Mouse (Mus musculus): ENCODE data around the gene Oit1. TPM values are rescaled to one million over a fixed set of nuclear protein-coding genes. Genes with fewer than 3 reads are reported as not detected.

Oit1 gene
- polyA plus RNA-seq, 1 experiment from 2014 or later: not detected

GRCm38 (mm10) chr14:8327371-8327770, 51.2 kb downstream of the Oit1 start:
- ATAC-seq (ENCODE audit: low FRiP score) (no peak), DNase-seq (ENCODE audit: low spot score) (no peak)
- Histone ChIP-seq H3K27me3 (ENCODE audit: control insufficient read depth, insufficient read depth, low read length) (no peaks in the 10 kb centered on the region), H3K36me3 (replicated peaks; ENCODE audit: control insufficient read depth, insufficient read depth) (no peaks in the 10 kb centered on the region), H3K9me3 (ENCODE audit: control insufficient read depth, low read length) (no peaks in the 10 kb centered on the region), H3K4me2 (replicated peaks) (no peak overlapping the region), H3K4me1 (replicated peaks; ENCODE audit: control insufficient read depth, insufficient read depth, low read length) (peaks cover 5% of the 10 kb centered on the region), H3K4me3 (replicated peaks; ENCODE audit: low read length) (no peak overlapping the region), H3K9ac (no peak overlapping the region), H3K27ac (no peak overlapping the region)
- WGBS: 53% methylated on average over 1 of the region's 1 CpGs

- no peak for ATAC-seq (ENCODE audit: low FRiP score)
- no peak for DNase-seq (ENCODE audit: low spot score)
- H3K27me3 ChIP-seq (ENCODE audit: control insufficient read depth, insufficient read depth, low read length): no peaks in the 10 kb centered on the region
- no peak overlapping the region for H3K27ac ChIP-seq
- no peak overlapping the region for H3K9ac ChIP-seq
- peaks cover 5% of the 10 kb centered on the region for H3K4me1 ChIP-seq (replicated peaks; ENCODE audit: control insufficient read depth, insufficient read depth, low read length)
- no peak overlapping the region for H3K4me3 ChIP-seq (replicated peaks; ENCODE audit: low read length)
- no peaks in the 10 kb centered on the region for H3K36me3 ChIP-seq (replicated peaks; ENCODE audit: control insufficient read depth, insufficient read depth)
- no peaks in the 10 kb centered on the region for H3K9me3 ChIP-seq (ENCODE audit: control insufficient read depth, low read length)
- H3K4me2 ChIP-seq (replicated peaks): no peak overlapping the region
Measured at GRCm38 (mm10) chr14:8326961-8327360, 51.6 kb downstream of the Oit1 start.

- H3K4me2 ChIP-seq (replicated peaks): no peak overlapping the region
- no peak overlapping the region for H3K9ac ChIP-seq
- no peaks in the 10 kb centered on the region for H3K9me3 ChIP-seq (ENCODE audit: control insufficient read depth, low read length)
- DNase-seq (ENCODE audit: low spot score): no peak
- ATAC-seq (ENCODE audit: low FRiP score): no peak
- H3K27me3 ChIP-seq (ENCODE audit: control insufficient read depth, insufficient read depth, low read length): no peaks in the 10 kb centered on the region
- peaks cover 5% of the 10 kb centered on the region for H3K4me1 ChIP-seq (replicated peaks; ENCODE audit: control insufficient read depth, insufficient read depth, low read length)
- H3K27ac ChIP-seq: no peak overlapping the region
- no peaks in the 10 kb centered on the region for H3K36me3 ChIP-seq (replicated peaks; ENCODE audit: control insufficient read depth, insufficient read depth)
- WGBS: 58% methylated on average over 4 of the region's 4 CpGs
- no peak overlapping the region for H3K4me3 ChIP-seq (replicated peaks; ENCODE audit: low read length)
Measured at GRCm38 (mm10) chr14:8325746-8326145, 52.8 kb downstream of the Oit1 start.

- Histone ChIP-seq H3K4me3 (replicated peaks; ENCODE audit: low read length) (no peak overlapping the region), H3K4me1 (replicated peaks; ENCODE audit: control insufficient read depth, insufficient read depth, low read length) (peaks cover 16% of the 10 kb centered on the region), H3K27me3 (ENCODE audit: control insufficient read depth, insufficient read depth, low read length) (peaks cover 36% of the 10 kb centered on the region), H3K27ac (no peak overlapping the region), H3K9me3 (ENCODE audit: control insufficient read depth, low read length) (no peaks in the 10 kb centered on the region), H3K36me3 (replicated peaks; ENCODE audit: control insufficient read depth, insufficient read depth) (no peaks in the 10 kb centered on the region), H3K4me2 (replicated peaks) (no peak overlapping the region), H3K9ac (no peak overlapping the region)
- DNase-seq (ENCODE audit: low spot score) (no peak), ATAC-seq (ENCODE audit: low FRiP score) (no peak)
- WGBS: 73% methylated on average over 3 of the region's 3 CpGs
Measured at GRCm38 (mm10) chr14:8320528-8320927, 58.0 kb downstream of the Oit1 start.

DNA sequence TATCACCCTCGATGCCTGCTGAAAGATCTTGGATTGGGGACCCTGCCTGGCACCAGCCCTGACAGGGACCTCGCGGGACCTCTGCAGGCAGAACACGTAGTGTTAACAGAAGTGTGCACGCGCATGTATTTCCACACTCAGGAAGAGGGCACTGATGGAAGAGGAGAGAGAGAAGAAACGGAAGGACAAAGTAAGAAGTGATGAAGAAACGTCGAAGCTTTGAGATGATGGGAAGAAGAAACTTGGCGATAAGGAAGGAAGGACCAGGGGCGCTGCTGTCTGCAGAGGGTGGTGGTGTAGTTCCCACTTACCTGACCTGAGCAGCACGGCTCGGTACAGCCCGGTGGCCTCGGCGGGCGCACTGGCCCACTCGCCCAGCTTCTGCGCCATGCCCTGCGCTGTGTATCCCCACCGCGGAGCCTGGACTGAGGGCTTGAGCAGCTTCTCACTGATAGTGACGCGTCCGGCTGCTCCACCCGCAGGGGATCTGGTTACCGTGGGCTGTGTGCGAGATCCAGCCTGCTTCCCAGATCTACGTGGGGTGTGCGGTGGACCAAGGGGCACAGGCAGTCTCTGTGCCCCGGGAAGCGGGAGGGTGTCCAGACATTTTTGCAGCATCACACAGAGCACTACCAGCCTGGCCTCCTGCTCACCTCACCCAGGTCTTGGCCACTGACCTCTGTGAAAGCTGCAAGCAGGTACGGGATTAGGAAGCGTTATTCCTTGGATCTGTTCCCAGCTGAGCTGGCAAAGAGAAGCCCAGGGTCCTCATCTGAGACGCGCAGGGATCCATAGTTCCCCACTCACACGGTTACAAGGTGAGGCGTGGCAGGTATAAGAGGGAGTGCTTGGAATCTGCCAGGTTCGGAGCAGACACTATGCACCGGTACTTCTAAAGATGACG, 61.1 kb downstream of the Oit1 start, which contains the start of gene Fam107a:
Gene Fam107a (minus strand): TSS at position 830 of the 904 bp plus-strand sequence.
- peak within 1 kb of the TSS; percentile 29 for H3K4me3 ChIP-seq (replicated peaks; ENCODE audit: low read length)
- H3K4me2 ChIP-seq (replicated peaks): peak within 1 kb of the TSS; percentile 54
- H3K27me3 ChIP-seq (ENCODE audit: control insufficient read depth, insufficient read depth, low read length): peaks cover 49% of the 10 kb centered on the region
- no peaks in the 10 kb centered on the region for H3K36me3 ChIP-seq (replicated peaks; ENCODE audit: control insufficient read depth, insufficient read depth)
- H3K9ac ChIP-seq: peak within 1 kb of the TSS; percentile 31; the same call in 1 of the 2 replicates
- DNase-seq (ENCODE audit: low spot score): no peak
- 11% methylated on average over 41 of the region's 41 CpGs for WGBS
- H3K27ac ChIP-seq: no peak within 1 kb of the TSS
- no peaks in the 10 kb centered on the region for H3K9me3 ChIP-seq (ENCODE audit: control insufficient read depth, low read length)
- peaks cover 16% of the 10 kb centered on the region for H3K4me1 ChIP-seq (replicated peaks; ENCODE audit: control insufficient read depth, insufficient read depth, low read length)
- ATAC-seq (ENCODE audit: low FRiP score): peak; percentile 63

GRCm38 (mm10) chr14:8316366-8317193, 62.0 kb downstream of the Oit1 start:
- DNase-seq (ENCODE audit: low spot score) (no peak), ATAC-seq (ENCODE audit: low FRiP score) (no peak)
- Histone ChIP-seq H3K9me3 (ENCODE audit: control insufficient read depth, low read length) (no peaks in the 10 kb centered on the region), H3K27me3 (ENCODE audit: control insufficient read depth, insufficient read depth, low read length) (peaks cover 49% of the 10 kb centered on the region), H3K9ac (peak overlapping the region; percentile 26; the same call in 1 of the 2 replicates), H3K36me3 (replicated peaks; ENCODE audit: control insufficient read depth, insufficient read depth) (no peaks in the 10 kb centered on the region), H3K4me2 (replicated peaks) (peak overlapping the region; percentile 54), H3K27ac (no peak overlapping the region), H3K4me1 (replicated peaks; ENCODE audit: control insufficient read depth, insufficient read depth, low read length) (peaks cover 16% of the 10 kb centered on the region), H3K4me3 (replicated peaks; ENCODE audit: low read length) (peak overlapping the region; percentile 29)
- 2% methylated on average over 23 of the region's 23 CpGs for WGBS

GRCm38 (mm10) chr14:8315169-8315568, 63.4 kb downstream of the Oit1 start:
- peaks cover 16% of the 10 kb centered on the region for H3K4me1 ChIP-seq (replicated peaks; ENCODE audit: control insufficient read depth, insufficient read depth, low read length)
- 84% methylated on average over 6 of the region's 6 CpGs for WGBS
- ATAC-seq (ENCODE audit: low FRiP score): no peak
- H3K9me3 ChIP-seq (ENCODE audit: control insufficient read depth, low read length): no peaks in the 10 kb centered on the region
- no peak overlapping the region for H3K4me3 ChIP-seq (replicated peaks; ENCODE audit: low read length)
- no peak for DNase-seq (ENCODE audit: low spot score)
- no peak overlapping the region for H3K4me2 ChIP-seq (replicated peaks)
- H3K27ac ChIP-seq: no peak overlapping the region
- H3K9ac ChIP-seq: no peak overlapping the region
- H3K36me3 ChIP-seq (replicated peaks; ENCODE audit: control insufficient read depth, insufficient read depth): no peaks in the 10 kb centered on the region
- H3K27me3 ChIP-seq (ENCODE audit: control insufficient read depth, insufficient read depth, low read length): peaks cover 49% of the 10 kb centered on the region

DNA sequence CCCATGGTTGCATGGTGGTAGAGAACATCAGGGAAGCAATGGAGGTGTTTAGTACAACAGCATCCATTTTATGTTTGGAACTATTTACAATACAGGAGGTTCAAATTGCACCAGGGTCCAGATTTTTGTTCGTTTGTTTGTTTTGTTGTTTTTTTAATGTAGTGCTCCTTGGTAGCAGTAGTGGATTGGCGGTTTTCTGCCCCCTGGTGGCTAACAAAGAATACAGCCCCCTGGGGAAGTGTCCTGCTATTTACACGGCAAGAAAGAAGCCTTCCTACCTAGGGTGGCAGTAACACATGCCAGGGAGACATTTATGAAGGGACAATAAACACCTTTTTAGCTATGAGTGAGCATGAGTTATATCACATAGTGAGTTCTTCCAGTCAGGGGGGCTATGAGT, 64.0 kb downstream of the Oit1 start:
- Histone ChIP-seq H3K27me3 (ENCODE audit: control insufficient read depth, insufficient read depth, low read length) (peaks cover 49% of the 10 kb centered on the region), H3K4me1 (replicated peaks; ENCODE audit: control insufficient read depth, insufficient read depth, low read length) (peaks cover 20% of the 10 kb centered on the region), H3K4me3 (replicated peaks; ENCODE audit: low read length) (no peak overlapping the region), H3K9ac (no peak overlapping the region), H3K36me3 (replicated peaks; ENCODE audit: control insufficient read depth, insufficient read depth) (no peaks in the 10 kb centered on the region), H3K4me2 (replicated peaks) (no peak overlapping the region), H3K9me3 (ENCODE audit: control insufficient read depth, low read length) (no peaks in the 10 kb centered on the region), H3K27ac (no peak overlapping the region)
- WGBS: 18% methylated on average over 3 of the region's 3 CpGs
- DNase-seq (ENCODE audit: low spot score) (no peak), ATAC-seq (ENCODE audit: low FRiP score) (no peak)

DNA sequence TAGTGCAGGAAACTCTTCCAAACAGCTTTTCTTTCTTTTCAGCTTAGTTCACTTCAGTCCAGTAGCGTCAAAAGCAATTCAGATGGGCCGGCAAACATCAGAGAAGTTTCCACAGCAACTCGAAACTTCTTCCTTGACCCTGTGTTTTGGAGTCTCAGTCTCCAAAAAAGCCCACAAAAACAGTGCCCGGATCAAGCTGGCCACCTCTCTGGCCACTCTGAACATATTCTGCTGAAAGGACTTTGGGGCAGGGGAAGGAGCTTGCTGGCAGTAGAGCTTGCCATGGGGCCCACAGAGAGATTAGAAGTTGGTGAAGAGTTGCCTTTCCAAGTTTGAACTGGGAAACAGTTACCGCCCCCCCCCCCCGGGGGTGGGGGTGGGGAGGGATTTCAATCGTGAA, 64.7 kb downstream of the Oit1 start:
- H3K36me3 ChIP-seq (replicated peaks; ENCODE audit: control insufficient read depth, insufficient read depth): no peaks in the 10 kb centered on the region
- no peak for ATAC-seq (ENCODE audit: low FRiP score)
- peaks cover 47% of the 10 kb centered on the region for H3K27me3 ChIP-seq (ENCODE audit: control insufficient read depth, insufficient read depth, low read length)
- 39% methylated on average over 7 of the region's 7 CpGs for WGBS
- no peaks in the 10 kb centered on the region for H3K9me3 ChIP-seq (ENCODE audit: control insufficient read depth, low read length)
- H3K4me3 ChIP-seq (replicated peaks; ENCODE audit: low read length): no peak overlapping the region
- peaks cover 23% of the 10 kb centered on the region for H3K4me1 ChIP-seq (replicated peaks; ENCODE audit: control insufficient read depth, insufficient read depth, low read length)
- H3K9ac ChIP-seq: no peak overlapping the region
- H3K27ac ChIP-seq: no peak overlapping the region
- DNase-seq (ENCODE audit: low spot score): no peak
- no peak overlapping the region for H3K4me2 ChIP-seq (replicated peaks)
